Mouse (Mus musculus) stomach, embryonic 15.5 days (tissue): ENCODE measurements at regions not wholly inside any gene's neighbourhood (a gene's known extent, or its start where the extent isn't known, plus 50 kb on each side); places are given as distances from the start of the nearest gene placed in this dataset.
A peak's percentile ranks its signal among the peaks of the same experiment; 100 is the strongest.

Experiments used
- ATAC-seq: fragments of 200-750 bp; cut with Nextera tagmentation; 2 replicates; pipeline ENCODE4 v1.8.0; 2017; ENCODE audit warnings: low read depth, moderate number of reproducible peaks, moderate TSS enrichment; ENCODE audit not compliant: insufficient read depth, low FRiP score
- H3K27ac ChIP-seq: fragments of 300-500 bp; sonication (generic); 2 replicates; pipeline ENCODE4 v1.5.1; 2015; ENCODE audit warnings: mild to moderate bottlenecking, inconsistent platforms
- H3K27me3 ChIP-seq: fragments of 300-500 bp; sonication (generic); replicated peaks from 2 replicates; pipeline ENCODE4 v1.6.1; 2015; ENCODE audit warnings: inconsistent platforms
- H3K36me3 ChIP-seq: fragments of 300-500 bp; sonication (generic); 2 replicates; pipeline ENCODE4 v1.6.1; 2015; ENCODE audit warnings: inconsistent platforms
- H3K4me1 ChIP-seq: fragments of 300-500 bp; sonication (generic); 2 replicates; pipeline ENCODE4 v1.6.1; 2015; ENCODE audit warnings: inconsistent platforms
- H3K4me2 ChIP-seq: fragments of 300-500 bp; sonication (generic); 2 replicates; pipeline ENCODE4 v1.6.1; 2015; ENCODE audit warnings: mild to moderate bottlenecking, inconsistent platforms
- H3K4me3 ChIP-seq: fragments of 300-500 bp; sonication (generic); replicated peaks from 2 replicates; pipeline ENCODE4 v1.5.1; 2015; ENCODE audit warnings: inconsistent platforms
- H3K9ac ChIP-seq: fragments of 300-500 bp; sonication (generic); 2 replicates; pipeline ENCODE4 v1.6.1; 2015; ENCODE audit warnings: inconsistent platforms
- H3K9me3 ChIP-seq: fragments of 300-500 bp; sonication (generic); 2 replicates; pipeline ENCODE4 v1.6.1; 2016; ENCODE audit warnings: inconsistent platforms
- WGBS: fragments of 180-500 bp; shearing (Covaris S2); methylation state at CpG from one replicate; pipeline ENCODE4 v1.1.7; 2015; 5-methylcytosine and 5-hydroxymethylcytosine counted together

- no peak for ATAC-seq
- Histone ChIP-seq H3K27ac (no peak overlapping the region), H3K4me3 (no peak overlapping the region), H3K9ac (no peak overlapping the region), H3K36me3 (no peaks in the 10 kb centered on the region), H3K4me1 (no peaks in the 10 kb centered on the region), H3K9me3 (no peaks in the 10 kb centered on the region), H3K27me3 (peaks cover 88% of the 10 kb centered on the region), H3K4me2 (no peak overlapping the region)
- 25% methylated on average over 6 of the region's 6 CpGs for WGBS
Measured at GRCm38 (mm10) chr6:51185201-51185600, 247.3 kb upstream of the Nfe2l3 start.

- no peak overlapping the region for H3K4me2 ChIP-seq
- no peak for ATAC-seq
- H3K27ac ChIP-seq, result no peak overlapping the region
- no peaks in the 10 kb centered on the region for H3K9me3 ChIP-seq
- WGBS, result 77% methylated on average over 3 of the region's 3 CpGs
- H3K4me3 ChIP-seq, result no peak overlapping the region
- H3K9ac ChIP-seq, result no peak overlapping the region
- no peaks in the 10 kb centered on the region for H3K4me1 ChIP-seq
- no peaks in the 10 kb centered on the region for H3K36me3 ChIP-seq
- peaks cover 92% of the 10 kb centered on the region for H3K27me3 ChIP-seq
Measured at GRCm38 (mm10) chr6:51189173-51189572, 243.3 kb upstream of the Nfe2l3 start.

- WGBS, result 39% methylated on average over 8 of the region's 8 CpGs
- peaks cover 67% of the 10 kb centered on the region for H3K27me3 ChIP-seq
- no peak overlapping the region for H3K4me2 ChIP-seq
Measured at GRCm38 (mm10) chr6:51192826-51193225, 239.6 kb upstream of the Nfe2l3 start.

GRCm38 (mm10) chr6:51193356-51193755 is 239.1 kb upstream of the Nfe2l3 start:
- Histone ChIP-seq H3K9ac (no peak overlapping the region), H3K27me3 (peaks cover 61% of the 10 kb centered on the region), H3K4me3 (no peak overlapping the region), H3K36me3 (no peaks in the 10 kb centered on the region), H3K27ac (no peak overlapping the region), H3K4me1 (no peaks in the 10 kb centered on the region), H3K9me3 (no peaks in the 10 kb centered on the region), H3K4me2 (0 out of 2 replicates have a peak overlapping the region, but pooled peaks have one; percentile 6)
- ATAC-seq, result no peak; the same call in 1 of the 2 replicates
- 20% methylated on average over 12 of the region's 12 CpGs for WGBS

More at GRCm38 (mm10) chr6:51192826-51193225, 239.6 kb upstream of the Nfe2l3 start:
- H3K9ac ChIP-seq, result no peak overlapping the region
- H3K4me1 ChIP-seq, result no peaks in the 10 kb centered on the region
- H3K9me3 ChIP-seq, result no peaks in the 10 kb centered on the region
- no peaks in the 10 kb centered on the region for H3K36me3 ChIP-seq
- no peak overlapping the region for H3K27ac ChIP-seq
- no peak for ATAC-seq
- no peak overlapping the region for H3K4me3 ChIP-seq

GRCm38 (mm10) chr6:51196391-51196790 is 236.1 kb upstream of the Nfe2l3 start:
- Histone ChIP-seq H3K4me2 (no peak overlapping the region), H3K9me3 (no peaks in the 10 kb centered on the region), H3K4me1 (no peaks in the 10 kb centered on the region), H3K4me3 (no peak overlapping the region), H3K27ac (no peak overlapping the region), H3K27me3 (peaks cover 31% of the 10 kb centered on the region), H3K9ac (no peak overlapping the region), H3K36me3 (no peaks in the 10 kb centered on the region)
- 72% methylated on average over 2 of the region's 2 CpGs for WGBS
- ATAC-seq, result no peak

- no peak for ATAC-seq
- H3K4me3 ChIP-seq, result no peak overlapping the region
- H3K9ac ChIP-seq, result no peak overlapping the region
- H3K27me3 ChIP-seq, result peaks cover 23% of the 10 kb centered on the region
- no peak overlapping the region for H3K4me2 ChIP-seq
- H3K4me1 ChIP-seq, result no peaks in the 10 kb centered on the region
- no peaks in the 10 kb centered on the region for H3K36me3 ChIP-seq
- H3K9me3 ChIP-seq, result no peaks in the 10 kb centered on the region
- WGBS, result 75% methylated on average over 16 of the region's 16 CpGs
- H3K27ac ChIP-seq, result no peak overlapping the region
Measured at GRCm38 (mm10) chr6:51197000-51197774, 235.3 kb upstream of the Nfe2l3 start.

- no peaks in the 10 kb centered on the region for H3K9me3 ChIP-seq
- H3K27me3 ChIP-seq, result peaks cover 2% of the 10 kb centered on the region; the same call in 1 of the 2 replicates
- no peak overlapping the region for H3K4me2 ChIP-seq
- no peak for ATAC-seq
- H3K36me3 ChIP-seq, result no peaks in the 10 kb centered on the region
- no peak overlapping the region for H3K27ac ChIP-seq
- 57% methylated on average over 5 of the region's 5 CpGs for WGBS
- H3K4me1 ChIP-seq, result no peaks in the 10 kb centered on the region
- H3K9ac ChIP-seq, result no peak overlapping the region
- no peak overlapping the region for H3K4me3 ChIP-seq
Measured at GRCm38 (mm10) chr6:51200207-51200606, 232.3 kb upstream of the Nfe2l3 start.

- no peak for ATAC-seq
- Histone ChIP-seq H3K27me3 (no peaks in the 10 kb centered on the region; the same call in 1 of the 2 replicates), H3K4me2 (no peak overlapping the region), H3K4me3 (no peak overlapping the region), H3K27ac (no peak overlapping the region), H3K36me3 (no peaks in the 10 kb centered on the region), H3K4me1 (no peaks in the 10 kb centered on the region), H3K9ac (no peak overlapping the region), H3K9me3 (no peaks in the 10 kb centered on the region)
- 87% methylated on average over 14 of the region's 14 CpGs for WGBS
Measured at GRCm38 (mm10) chr6:51200837-51201236, 231.6 kb upstream of the Nfe2l3 start.

GRCm38 (mm10) chr6:51204306-51204705 is 228.2 kb upstream of the Nfe2l3 start:
- no peak overlapping the region for H3K9ac ChIP-seq
- no peak overlapping the region for H3K27ac ChIP-seq
- no peak for ATAC-seq
- no peak overlapping the region for H3K4me3 ChIP-seq
- H3K4me1 ChIP-seq, result peaks cover 10% of the 10 kb centered on the region; the same call in 1 of the 2 replicates
- no peaks in the 10 kb centered on the region for H3K36me3 ChIP-seq
- peaks cover 14% of the 10 kb centered on the region for H3K27me3 ChIP-seq
- H3K4me2 ChIP-seq, result no peak overlapping the region
- H3K9me3 ChIP-seq, result no peaks in the 10 kb centered on the region
- 72% methylated on average over 3 of the region's 3 CpGs for WGBS

GRCm38 (mm10) chr6:51205411-51205810 is 227.1 kb upstream of the Nfe2l3 start:
- H3K4me3 ChIP-seq, result no peak overlapping the region
- peaks cover 14% of the 10 kb centered on the region for H3K27me3 ChIP-seq
- no peak overlapping the region for H3K4me2 ChIP-seq
- no peaks in the 10 kb centered on the region for H3K9me3 ChIP-seq
- H3K27ac ChIP-seq, result no peak overlapping the region
- 79% methylated on average over 11 of the region's 11 CpGs for WGBS
- peaks cover 10% of the 10 kb centered on the region; the same call in 1 of the 2 replicates for H3K4me1 ChIP-seq
- H3K9ac ChIP-seq, result no peak overlapping the region
- ATAC-seq, result no peak
- H3K36me3 ChIP-seq, result no peaks in the 10 kb centered on the region

GRCm38 (mm10) chr6:51206712-51207505 is 225.6 kb upstream of the Nfe2l3 start:
- no peak for ATAC-seq
- H3K27me3 ChIP-seq, result peaks cover 14% of the 10 kb centered on the region
- H3K4me3 ChIP-seq, result no peak overlapping the region
- H3K9ac ChIP-seq, result no peak overlapping the region
- 0 out of 2 replicates have a peak overlapping the region, but pooled peaks have one; percentile 37 for H3K4me2 ChIP-seq
- H3K9me3 ChIP-seq, result no peaks in the 10 kb centered on the region
- 13% methylated on average over 11 of the region's 11 CpGs for WGBS
- no peak overlapping the region for H3K27ac ChIP-seq
- H3K4me1 ChIP-seq, result peaks cover 10% of the 10 kb centered on the region; the same call in 1 of the 2 replicates
- no peaks in the 10 kb centered on the region for H3K36me3 ChIP-seq
